Mouse (Mus musculus): ENCODE data around the gene Gm45618. TPM values are rescaled to one million over a fixed set of nuclear protein-coding genes. Genes with fewer than 3 reads are reported as not detected.
A peak's percentile ranks its signal among the peaks of the same experiment; 100 is the strongest.
"Not testable (repeated sequence)": the region's sequence is repeated elsewhere in the genome, so short reads cannot be mapped to it uniquely, and the experiment has no call there.

Gene Gm45618
- polyA plus RNA-seq (2015; fragmentation: Nextera tagmentation; extraction: Ambion mirVana), result not detected in 2 replicates

DNA sequence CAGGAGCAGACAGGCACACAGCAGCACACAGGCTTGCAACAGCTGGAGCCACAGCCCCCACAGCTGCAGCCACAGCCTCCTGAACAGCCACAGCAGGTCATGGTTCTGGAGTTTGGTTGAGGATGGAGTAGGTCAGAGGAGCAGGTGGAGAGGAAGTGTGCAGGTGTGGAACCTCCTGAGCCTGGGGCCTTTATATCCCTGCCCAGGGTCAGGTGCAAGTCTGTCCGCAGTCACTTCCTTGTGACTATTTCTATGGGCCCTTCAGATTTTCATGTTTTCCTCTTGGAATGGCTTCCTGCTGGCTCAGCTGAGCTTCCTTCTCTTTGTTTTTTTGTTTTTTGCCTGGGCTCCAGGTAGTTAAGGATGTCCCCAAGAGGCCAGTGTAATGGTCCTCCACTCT is at the start of gene Gm45618:
Gene Gm45618, minus strand, starts transcription at position 101 of the 400 bp plus-strand sequence.
- not testable (repeated sequence) for DNase-seq (ENCODE audit: low spot score)

DNA sequence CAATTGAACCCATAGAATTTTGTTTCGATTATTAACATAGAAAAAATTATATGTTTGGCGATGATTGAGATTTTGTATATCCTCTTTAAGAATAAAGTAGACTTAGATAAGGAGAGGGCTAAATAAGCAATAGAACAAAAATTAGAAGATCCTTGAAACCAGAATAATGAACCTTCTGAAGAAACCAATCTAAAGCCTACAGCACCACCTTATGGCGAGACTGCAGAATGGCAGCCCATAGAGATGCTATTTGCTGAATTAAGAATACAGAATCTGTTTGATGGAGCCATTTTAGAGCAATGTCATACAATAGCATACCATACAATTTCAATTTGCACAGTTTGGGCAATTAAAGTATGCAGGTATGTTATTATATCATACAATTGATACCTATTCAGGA is 49.3 kb upstream of the Gm45618 start:
- peak; percentile 43 for DNase-seq (ENCODE audit: low spot score)

DNA sequence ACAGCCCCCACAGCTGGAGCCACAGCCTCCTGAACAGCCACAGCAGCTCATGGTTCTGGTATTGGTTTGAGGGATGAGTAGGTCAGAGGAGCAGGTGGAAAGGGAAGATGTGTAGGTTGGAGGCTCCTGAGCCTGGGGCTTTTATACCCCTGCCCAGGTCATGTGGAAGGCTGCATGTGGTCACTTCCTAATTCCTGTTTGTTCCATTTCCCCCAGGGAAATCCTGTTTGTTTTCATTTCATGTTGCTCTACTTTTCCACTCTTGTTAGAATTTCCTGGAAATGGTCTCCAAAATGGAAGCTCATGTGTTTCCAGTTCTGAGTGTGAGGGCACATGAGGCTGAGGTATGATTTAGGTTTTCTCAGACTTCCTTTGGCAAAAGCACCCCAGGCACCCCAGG is 45.1 kb upstream of the Gm45618 start, which contains the start of gene Gm4553:
Gene Gm4553, minus strand, starts transcription at position 101 of the 400 bp plus-strand sequence.
- not testable (repeated sequence) for DNase-seq (ENCODE audit: low spot score)

DNA sequence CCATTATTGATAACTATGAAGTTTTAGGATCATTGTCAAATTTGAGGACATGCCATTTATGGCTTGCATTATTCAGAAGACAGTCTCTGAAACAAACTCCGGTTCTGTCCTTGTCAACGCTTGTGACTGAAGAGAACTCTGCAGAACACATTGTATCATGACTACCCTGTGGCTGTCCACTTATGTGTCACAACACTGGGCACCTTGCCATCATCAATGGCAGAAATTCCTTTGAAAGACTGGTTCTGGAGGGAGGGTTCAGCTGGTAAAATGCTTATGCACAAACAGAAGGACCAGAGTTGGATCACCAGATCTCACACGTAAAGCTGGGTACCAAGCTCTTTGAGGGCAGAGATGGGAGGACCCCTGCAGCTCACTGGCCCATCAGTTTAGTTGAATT is 38.8 kb upstream of the Gm45618 start:
- no peak for DNase-seq (ENCODE audit: low spot score)

DNA sequence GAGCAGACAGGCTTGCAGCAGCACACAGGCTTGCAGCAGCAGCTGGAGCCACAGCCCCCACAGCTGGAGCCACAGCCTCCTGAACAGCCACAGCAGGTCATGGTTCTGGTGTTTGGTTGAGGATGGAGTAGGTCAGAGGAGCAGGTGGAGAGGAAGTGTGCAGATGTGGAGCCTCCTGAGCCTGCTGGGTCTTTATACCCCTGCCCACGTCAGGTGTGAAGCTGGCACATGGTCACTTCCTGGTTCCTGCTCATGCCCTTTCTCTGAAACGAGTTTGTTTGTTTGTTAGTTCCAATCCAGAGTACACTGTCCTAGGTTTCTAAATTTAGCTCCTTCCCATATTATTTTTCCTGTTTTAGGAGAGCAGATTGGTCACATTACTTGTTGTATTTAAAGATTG is 36.5 kb upstream of the Gm45618 start, which contains the start of gene Gm29735:
Gene Gm29735, minus strand, starts transcription at position 101 of the 400 bp plus-strand sequence.
- DNase-seq (ENCODE audit: low spot score), result not testable (repeated sequence)

DNA sequence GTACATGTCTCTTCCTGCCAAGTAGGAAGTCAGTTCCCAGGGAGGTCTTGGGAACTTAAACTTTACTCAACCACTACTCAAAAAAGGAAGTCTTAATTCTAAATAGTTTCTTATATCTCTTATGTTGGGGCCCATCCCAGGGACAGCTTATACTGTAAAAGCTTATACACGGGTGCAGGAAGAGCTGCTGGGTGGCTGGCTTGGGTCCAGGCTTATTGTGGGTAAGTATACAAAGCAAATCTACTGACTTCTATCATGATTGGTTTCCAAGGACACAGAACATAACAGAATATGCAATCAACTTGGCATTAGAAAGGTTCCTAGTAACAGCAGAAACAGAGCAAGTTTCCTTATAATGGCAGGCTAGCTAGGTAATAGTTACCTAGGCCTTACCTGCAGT is 34.8 kb upstream of the Gm45618 start:
- DNase-seq (ENCODE audit: low spot score), result no peak

DNA sequence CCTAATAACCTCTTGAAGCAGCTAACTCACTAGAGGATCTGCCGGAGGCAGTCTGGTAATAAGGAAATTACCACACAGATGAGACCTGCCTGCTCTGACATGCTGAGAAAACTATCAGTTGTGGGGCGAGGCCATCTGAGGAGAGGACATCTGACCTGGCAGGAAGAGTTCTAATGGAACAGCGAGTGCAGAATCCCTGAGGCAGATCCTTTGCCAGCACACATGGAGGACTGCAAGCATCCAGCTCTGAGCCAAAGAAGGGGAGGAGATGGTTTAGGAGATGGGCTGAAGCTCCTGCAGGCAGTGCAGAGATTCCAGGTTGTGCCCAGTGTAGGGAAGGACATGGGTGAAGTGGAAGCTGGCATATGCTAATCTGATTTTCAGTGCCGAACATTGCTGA is 31.7 kb upstream of the Gm45618 start:
- no peak for DNase-seq (ENCODE audit: low spot score)

DNA sequence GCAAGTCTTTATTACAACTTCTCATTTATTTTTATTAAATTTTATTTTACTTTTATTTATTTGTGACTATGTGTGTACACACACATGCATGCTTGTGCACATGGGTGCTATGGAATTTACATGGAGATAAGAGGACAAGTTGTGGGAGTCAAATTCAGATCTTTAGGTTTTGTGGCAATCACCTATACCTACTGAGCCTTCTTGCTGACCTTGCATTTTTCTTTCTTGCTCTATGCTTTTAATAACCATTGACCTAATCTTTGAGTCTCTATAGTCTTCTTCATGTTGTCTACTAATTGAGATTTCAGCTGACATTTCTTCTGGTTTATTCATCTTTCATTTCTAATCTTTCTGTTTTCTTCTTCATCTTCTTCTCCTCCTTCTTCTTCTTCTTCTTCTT is 28.1 kb upstream of the Gm45618 start:
- DNase-seq (ENCODE audit: low spot score), result no peak

DNA sequence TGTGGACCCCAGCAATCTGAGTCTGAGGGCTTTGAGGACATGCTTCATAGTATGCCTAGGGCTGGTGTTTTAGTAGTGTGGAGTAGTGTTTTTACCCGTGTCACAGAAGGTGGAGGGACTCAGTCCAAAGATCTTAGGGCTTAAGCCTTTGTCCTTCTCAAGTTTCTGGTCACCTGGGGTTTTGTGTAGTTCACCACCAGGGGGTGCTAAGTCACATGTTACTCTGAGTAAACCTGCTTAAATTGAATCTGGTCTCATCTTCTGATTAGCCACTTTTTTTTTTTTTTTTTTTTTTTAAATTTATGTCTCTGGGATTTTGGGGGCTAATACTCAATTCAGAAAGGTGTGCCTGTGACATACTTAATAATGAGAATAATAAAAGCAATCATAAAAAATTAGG is 25.5 kb upstream of the Gm45618 start:
- DNase-seq (ENCODE audit: low spot score), result peak; percentile 46

DNA sequence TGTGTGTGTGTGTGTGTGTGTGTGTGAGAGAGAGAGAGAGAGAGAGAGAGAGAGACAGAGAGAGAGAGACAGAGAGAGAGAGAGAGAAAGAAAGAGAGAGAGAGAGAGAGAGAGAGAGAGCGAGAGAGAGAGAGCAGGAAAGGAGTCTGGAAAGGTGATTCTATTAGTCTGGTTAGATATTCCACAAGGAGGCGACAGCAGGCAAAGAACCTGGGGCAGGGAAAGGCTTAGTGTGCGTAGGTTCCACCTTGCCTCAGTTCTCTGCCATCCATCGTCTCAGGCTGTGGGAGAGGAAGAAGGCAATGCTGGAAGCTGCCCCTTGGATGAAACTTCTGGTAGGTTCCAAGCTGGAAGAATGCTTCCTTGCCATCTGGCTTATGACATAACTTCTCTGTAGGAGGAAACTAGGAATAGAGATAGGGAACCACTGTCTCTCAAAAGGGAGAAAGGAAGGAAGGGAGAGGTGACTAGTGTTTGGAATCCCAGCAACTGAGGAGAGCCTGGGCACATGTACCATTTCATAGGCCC is 24.9 kb upstream of the Gm45618 start:
- DNase-seq (ENCODE audit: low spot score), result no peak

DNA sequence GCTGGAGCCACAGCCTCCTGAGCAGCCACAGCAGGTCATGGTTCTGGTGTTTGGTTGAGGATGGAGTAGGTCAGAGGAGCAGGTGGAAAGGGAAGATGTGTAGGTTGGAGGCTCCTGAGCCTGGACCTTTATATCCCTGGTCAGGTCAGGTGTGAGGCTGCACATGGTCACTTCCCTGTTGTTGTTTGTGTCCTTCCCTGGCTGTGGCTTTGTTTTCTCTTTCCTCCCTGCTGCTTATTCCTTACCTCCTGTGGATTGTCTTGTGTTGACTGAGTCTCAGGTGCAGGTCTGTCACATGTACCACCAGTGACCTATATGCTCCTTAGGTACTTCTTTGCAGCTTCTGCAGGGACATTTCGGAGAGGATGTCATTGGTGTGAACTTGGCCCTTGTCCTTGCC is 24.0 kb upstream of the Gm45618 start, which contains the start of gene Gm45337:
Gene Gm45337, minus strand, starts transcription at position 101 of the 400 bp plus-strand sequence.
- no peak for DNase-seq (ENCODE audit: low spot score)

DNA sequence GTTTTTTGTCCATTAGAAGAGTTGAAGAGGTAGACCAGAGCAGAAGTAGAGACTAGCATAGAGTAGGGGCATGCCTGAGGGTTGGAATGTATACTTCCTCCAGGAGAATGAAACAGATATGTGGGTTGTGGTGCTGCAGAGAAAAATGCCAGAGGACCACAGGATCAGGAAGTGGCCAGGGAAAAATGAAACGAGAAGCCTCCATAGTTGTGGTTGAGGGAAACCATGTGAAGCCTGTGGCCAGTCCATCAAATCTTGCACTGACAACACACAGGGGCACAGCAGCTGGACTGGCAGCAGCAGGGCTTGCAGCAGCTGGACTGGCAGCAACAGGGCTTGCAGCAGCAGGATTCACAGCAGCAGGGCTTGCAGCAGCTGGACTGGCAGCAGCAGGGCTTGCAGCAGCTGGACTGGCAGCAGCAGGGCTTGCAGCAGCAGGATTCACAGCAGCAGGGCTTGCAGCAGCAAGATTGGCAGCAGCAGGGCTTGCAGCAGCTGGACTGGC is 23.0 kb upstream of the Gm45618 start:
- DNase-seq (ENCODE audit: low spot score), result not testable (repeated sequence)

DNA sequence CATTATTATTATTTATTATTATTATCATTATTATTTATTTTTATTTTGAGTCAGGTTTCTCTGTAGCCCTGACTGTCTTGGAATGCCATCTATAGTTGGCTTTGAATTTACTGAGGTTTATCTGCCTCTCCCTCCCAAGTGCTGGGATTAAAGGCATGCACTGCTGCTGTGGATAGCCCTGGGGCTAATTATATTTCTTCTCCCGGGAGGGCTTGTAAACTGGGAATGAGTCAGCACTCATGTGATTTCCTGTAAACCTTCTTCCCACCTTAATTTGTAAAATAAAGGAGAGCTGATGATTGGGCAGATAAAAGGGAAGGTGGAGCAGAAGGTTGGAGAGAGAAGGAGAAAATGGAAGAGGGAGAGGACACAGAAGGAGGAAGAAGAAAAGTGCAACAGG is 20.2 kb upstream of the Gm45618 start:
- no peak for DNase-seq (ENCODE audit: low spot score)

DNA sequence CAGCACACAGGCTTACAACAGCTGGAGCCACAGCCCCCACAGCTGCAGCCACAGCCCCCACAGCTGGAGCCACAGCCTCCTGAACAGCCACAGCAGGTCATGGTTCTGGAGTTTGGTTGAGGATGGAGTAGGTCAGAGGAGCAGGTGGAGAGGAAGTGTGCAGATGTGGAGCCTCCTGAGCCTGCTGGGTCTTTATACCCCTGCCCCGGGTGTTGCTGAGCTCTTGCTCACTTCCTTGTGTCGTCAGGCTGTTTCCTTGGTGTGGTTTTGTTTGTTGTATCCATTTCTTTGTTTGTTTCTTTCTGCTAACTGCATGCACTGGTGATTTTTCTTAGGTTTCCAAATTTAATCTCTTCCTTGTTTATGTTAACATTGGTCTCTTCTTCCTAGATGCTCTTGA is 15.4 kb upstream of the Gm45618 start, which contains the start of gene Gm39115:
Gene Gm39115, minus strand, starts transcription at position 101 of the 400 bp plus-strand sequence.
- DNase-seq (ENCODE audit: low spot score), result not testable (repeated sequence)

DNA sequence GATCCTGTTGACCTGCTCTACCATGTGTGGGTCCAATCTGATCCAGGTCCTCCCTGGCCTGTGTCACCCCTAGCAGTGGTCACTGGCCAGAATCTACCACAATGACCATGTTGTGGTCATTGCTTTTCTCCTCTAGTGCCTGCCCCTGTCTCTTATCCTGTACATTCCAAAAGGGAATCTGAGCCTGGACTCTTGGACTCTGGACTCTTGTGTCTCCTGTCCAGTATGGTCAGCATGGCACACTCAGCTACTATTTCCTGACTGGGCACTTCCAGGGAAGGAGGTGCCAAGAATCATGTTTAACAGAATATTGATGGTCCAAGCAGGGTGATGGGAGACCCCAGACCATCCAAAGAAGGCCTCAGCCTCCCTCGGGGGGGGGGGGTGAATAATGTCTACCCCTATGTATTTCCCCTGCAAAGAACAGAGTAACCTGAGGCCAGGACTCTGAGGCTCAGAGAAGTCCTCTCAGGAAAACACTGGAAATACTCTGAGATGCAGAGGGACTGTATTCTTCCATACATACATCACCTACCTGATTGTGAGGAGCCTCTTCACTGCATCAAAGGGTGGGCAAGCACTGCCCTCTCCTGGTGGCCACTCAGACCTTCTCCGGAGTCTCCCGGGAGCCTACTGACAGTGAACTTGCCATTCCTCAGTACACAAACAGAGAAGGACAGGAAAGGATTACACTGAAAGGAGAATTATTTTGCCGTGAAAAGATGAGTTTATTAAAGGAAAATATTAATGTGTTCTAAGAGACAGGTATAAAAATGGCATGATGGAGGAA is 13.9 kb upstream of the Gm45618 start:
- DNase-seq (ENCODE audit: low spot score), result no peak

DNA sequence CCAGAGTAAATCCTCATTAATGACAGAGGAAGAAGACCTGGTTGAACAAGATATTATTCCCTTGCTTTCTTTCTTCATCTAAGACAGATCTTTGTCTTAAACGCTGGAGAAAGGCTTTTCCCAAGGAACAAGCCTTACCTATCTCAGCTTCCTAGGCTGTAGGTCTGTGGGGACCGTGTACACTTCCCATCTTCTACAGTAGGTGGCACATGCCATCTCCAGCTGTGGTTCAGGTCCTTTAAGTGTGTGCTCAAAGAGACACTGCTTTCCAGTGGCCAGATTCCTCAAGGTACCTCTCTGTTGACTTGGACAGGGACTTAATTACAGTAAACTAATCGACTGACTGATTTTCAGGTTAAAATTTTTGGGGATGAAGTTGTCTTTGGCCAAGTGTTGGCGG is 8.3 kb upstream of the Gm45618 start:
- DNase-seq (ENCODE audit: low spot score), result no peak

DNA sequence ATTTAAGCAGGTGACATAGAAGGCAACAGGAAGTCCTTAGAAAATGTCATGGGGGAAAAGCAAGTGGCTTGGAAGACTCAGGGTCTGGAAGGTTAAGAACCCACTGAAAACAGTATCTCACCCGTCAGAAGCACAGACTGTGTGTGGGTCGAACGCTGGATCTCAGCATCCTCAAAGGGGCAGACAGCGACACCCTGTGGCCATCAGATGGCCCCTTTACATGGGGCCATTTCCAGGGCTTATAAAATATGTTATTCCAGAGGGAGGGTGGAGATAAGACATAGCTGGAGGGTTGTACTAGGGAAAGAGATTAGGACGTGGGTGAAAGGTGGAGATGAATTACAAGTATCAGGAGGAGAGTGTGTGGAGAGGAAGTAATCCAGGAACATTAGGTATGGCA is 897 bp downstream of the Gm45618 start:
- no peak for DNase-seq (ENCODE audit: low spot score)

DNA sequence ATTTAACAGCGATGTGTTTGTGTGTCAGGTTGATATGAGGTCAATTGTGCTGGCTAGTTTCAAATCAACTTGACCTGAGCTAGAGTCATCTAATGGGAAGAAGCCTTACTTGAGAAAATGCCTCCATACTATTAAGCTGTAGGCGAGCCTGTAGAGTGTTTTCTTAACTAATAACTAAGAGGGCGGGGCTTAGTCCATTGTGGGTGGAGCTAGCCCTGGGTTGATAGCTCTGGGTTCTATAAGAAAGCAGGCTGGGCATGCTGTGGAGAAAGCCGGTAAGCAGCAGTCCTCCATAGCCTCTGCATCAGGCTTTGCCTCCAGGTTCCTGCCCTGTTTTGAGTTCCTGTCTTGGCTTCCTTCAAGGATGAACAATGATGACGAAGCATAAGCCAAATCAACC is 15.8 kb downstream of the Gm45618 start:
- no peak for DNase-seq (ENCODE audit: low spot score)

DNA sequence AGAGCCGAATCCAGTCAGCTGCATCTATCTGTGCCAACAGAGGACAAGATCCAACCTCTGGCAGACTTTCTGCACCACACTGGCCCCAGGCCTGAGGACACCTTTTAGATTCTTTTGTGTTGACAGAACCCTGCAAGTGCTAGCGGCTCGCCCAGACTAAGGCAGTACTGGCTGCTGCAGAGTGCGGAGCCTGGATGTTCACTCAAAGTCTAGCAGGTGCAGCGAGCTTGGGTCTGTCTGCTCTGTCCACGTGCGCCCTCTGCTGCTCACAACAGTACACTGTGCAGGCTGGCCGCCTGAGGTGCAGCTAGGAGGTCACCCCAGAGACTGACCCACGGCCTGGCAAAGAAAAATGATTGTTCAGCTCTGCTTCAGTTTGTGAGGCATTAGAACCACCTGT is 22.8 kb downstream of the Gm45618 start:
- DNase-seq (ENCODE audit: low spot score), result peak; percentile 76

DNA sequence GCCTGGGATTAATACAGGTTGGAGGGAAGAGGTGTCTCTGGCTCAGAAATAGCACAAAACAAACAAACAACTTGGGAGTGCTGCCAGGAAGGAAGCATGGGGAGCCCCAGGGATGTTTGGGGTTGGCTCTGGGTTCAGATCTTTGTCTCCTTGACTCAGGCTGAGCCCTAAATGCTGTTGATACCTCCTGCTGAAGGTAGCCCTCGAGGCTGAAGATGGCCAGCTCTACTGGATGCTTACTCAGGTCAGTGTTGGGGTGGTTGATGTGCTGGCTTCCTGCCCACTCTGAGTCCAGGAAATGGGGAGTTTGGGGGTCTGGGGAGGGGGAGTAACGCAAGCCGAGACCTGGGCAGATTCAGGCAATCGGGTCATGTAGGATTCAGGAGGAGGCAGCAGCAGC is 23.8 kb downstream of the Gm45618 start:
- no peak for DNase-seq (ENCODE audit: low spot score)

DNA sequence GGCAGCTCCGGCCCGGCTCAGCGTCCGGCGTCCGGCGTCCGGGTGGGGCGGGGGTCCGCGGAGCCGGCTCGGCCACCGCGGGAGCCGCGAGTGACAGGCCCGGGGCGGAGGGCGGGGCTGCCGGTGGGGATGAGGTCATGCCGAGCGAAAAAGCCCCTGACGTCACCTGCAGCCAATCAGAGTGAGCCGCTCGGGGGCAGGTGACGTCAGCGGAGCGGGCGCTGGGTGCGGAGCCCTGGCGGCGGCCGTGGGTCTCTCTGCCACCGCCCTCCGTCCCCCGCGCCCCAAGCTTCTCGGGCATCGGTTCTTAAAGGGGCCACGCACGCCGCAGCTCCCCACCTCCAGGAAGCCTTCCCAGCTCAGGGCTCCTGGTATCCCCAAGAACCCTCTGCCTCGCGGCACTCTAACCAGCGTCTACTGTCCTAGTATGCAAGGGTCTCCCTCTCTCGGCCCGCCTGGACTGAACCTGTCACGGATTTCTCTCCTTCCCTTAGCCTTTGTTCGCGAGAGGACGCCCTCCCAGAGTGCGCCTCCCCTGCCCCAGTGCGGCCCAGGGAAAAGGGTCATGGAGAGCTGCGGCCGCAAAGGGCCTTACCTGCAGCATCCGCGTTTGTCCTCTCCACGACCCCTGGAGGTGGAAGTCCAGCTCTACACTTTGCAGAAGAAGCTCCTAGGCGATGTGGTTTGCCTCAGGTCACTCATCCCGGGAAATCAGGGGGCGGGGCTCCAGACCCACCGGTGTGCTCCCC is 25.2 kb downstream of the Gm45618 start, which contains the start of gene Dusp8:
Gene Dusp8, minus strand, starts transcription at position 661 of the 749 bp plus-strand sequence.
- peak; percentile 83 for DNase-seq (ENCODE audit: low spot score)

Data from thymus, postnatal 0 days (tissue).